Mouse (Mus musculus): ENCODE data around the gene Fam76a.

GRCm38 (mm10) chr4:132950999-132951398 lies 28.6 kb upstream of the Fam76a start:
- TF ChIP-seq POLR2A (IDR thresholded peaks at IDR 0.05; ENCODE audit: low read depth, low read length) (no peak), CTCF (IDR thresholded peaks at IDR 0.05; ENCODE audit: extremely low read depth, insufficient read length, insufficient replicate concordance, low read depth, low read length) (no peak)
